Mouse (Mus musculus) kidney, postnatal 0 days (tissue): ENCODE results near the gene Txndc11. TPM values are rescaled to one million over a fixed set of nuclear protein-coding genes. Genes with fewer than 3 reads are reported as not detected.

ENCODE experiments used
- ATAC-seq: fragments of 200-750 bp; cut with Nextera tagmentation; replicated peaks from 2 replicates; pipeline ENCODE4 v1.8.0; 2017; ENCODE audit warnings: low read depth, moderate number of reproducible peaks, moderate TSS enrichment, moderate library complexity; ENCODE audit not compliant: low FRiP score
- DNase-seq: peaks from one replicate; pipeline ENCODE4 v3.0.0-alpha.2; 2016; ENCODE audit warnings: low spot score
- H3K27ac ChIP-seq: fragments of 300-500 bp; sonication (generic); 2 replicates; pipeline ENCODE4 v1.5.1; 2014; ENCODE audit warnings: mild to moderate bottlenecking
- H3K27me3 ChIP-seq: fragments of 300-500 bp; sonication (generic); 2 replicates; pipeline ENCODE4 v1.6.1; 2014; ENCODE audit warnings: low read length, mixed read lengths; ENCODE audit not compliant: insufficient read depth
- H3K36me3 ChIP-seq: fragments of 300-500 bp; sonication (generic); 2 replicates; pipeline ENCODE4 v1.6.1; 2014; ENCODE audit warnings: low read length, mixed read lengths; ENCODE audit not compliant: insufficient read depth
- H3K4me1 ChIP-seq: fragments of 300-500 bp; sonication (generic); replicated peaks from 2 replicates; pipeline ENCODE4 v1.6.1; 2014; ENCODE audit warnings: antibody characterized with exemption, low read length, mixed read lengths; ENCODE audit not compliant: insufficient read depth
- H3K4me2 ChIP-seq: fragments of 300-500 bp; sonication (generic); 2 replicates; pipeline ENCODE4 v1.6.1; 2014; ENCODE audit warnings: mild to moderate bottlenecking, low read length, moderate library complexity, mixed read lengths
- H3K4me3 ChIP-seq: fragments of 300-500 bp; sonication (generic); replicated peaks from 2 replicates; pipeline ENCODE4 v1.5.1; 2014; ENCODE audit warnings: low read depth, low read length
- H3K9ac ChIP-seq: fragments of 300-500 bp; sonication (generic); 2 replicates; pipeline ENCODE4 v1.6.1; 2014; ENCODE audit warnings: low read depth, low read length
- H3K9me3 ChIP-seq: fragments of 300-500 bp; sonication (generic); replicated peaks from 2 replicates; pipeline ENCODE4 v1.6.1; 2016; ENCODE audit warnings: low read length, inconsistent platforms, mixed read lengths
- CTCF ChIP-seq: IDR thresholded peaks from 2 replicates; pipeline ENCODE4 v1.5.1; 2016; ENCODE audit warnings: antibody characterized with exemption, low read depth, mild to moderate bottlenecking, moderate library complexity
- WGBS: fragments of 180-500 bp; shearing (Covaris S2); extraction: QIAGEN DNeasy Blood & Tissue Kit; methylation state at CpG from one replicate; pipeline ENCODE4 v1.1.7; 2014; 5-methylcytosine and 5-hydroxymethylcytosine counted together
- polyA plus RNA-seq: library from polyadenylated mRNA; unstranded; fragments of >200 nt; fragmentation: Nextera tagmentation; extraction: Ambion mirVana; gene quantifications from 2 replicates; pipeline ENCODE4 v1.2.1, GENCODE M21; 2015

The Txndc11 gene
- polyA plus RNA-seq, 1 experiment from 2014 or later = 33.3 TPM

- no peak overlapping the region for H3K27ac ChIP-seq
- TF ChIP-seq CTCF = no peak
Measured at GRCm38 (mm10) chr16:11090836-11091570, 43.4 kb downstream of the Txndc11 start.

GRCm38 (mm10) chr16:11086856-11087588, 47.4 kb downstream of the Txndc11 start:
- peak; percentile 35 for TF ChIP-seq CTCF
- Histone ChIP-seq H3K4me3 (no peak overlapping the region), H3K4me1 (no peaks in the 10 kb centered on the region), H3K36me3 (peaks cover 55% of the 10 kb centered on the region), H3K9me3 (no peaks in the 10 kb centered on the region), H3K9ac (no peak overlapping the region), H3K27ac (no peak overlapping the region), H3K4me2 (no peak overlapping the region), H3K27me3 (no peaks in the 10 kb centered on the region)
- 76% methylated on average over 5 of the region's 5 CpGs for WGBS
- no peak for DNase-seq
- no peak for ATAC-seq

More at GRCm38 (mm10) chr16:11090836-11091570, 43.4 kb downstream of the Txndc11 start:
- H3K4me2 ChIP-seq = no peak overlapping the region
- ATAC-seq (no peak), DNase-seq (no peak)
- H3K9me3 ChIP-seq = no peaks in the 10 kb centered on the region
- no peaks in the 10 kb centered on the region for H3K4me1 ChIP-seq
- H3K9ac ChIP-seq = no peak overlapping the region
- H3K4me3 ChIP-seq = no peak overlapping the region
- no peaks in the 10 kb centered on the region for H3K27me3 ChIP-seq
- 79% methylated on average over 10 of the region's 10 CpGs for WGBS
- peaks cover 44% of the 10 kb centered on the region for H3K36me3 ChIP-seq

GRCm38 (mm10) chr16:11086299-11086698, 48.2 kb downstream of the Txndc11 start:
- WGBS = 93% methylated on average over 3 of the region's 3 CpGs
- DNase-seq = no peak
- H3K4me2 ChIP-seq = no peak overlapping the region

GRCm38 (mm10) chr16:11084181-11084580, 50.3 kb downstream of the Txndc11 start:
- Histone ChIP-seq H3K27me3 (no peaks in the 10 kb centered on the region), H3K9me3 (no peaks in the 10 kb centered on the region), H3K36me3 (peaks cover 47% of the 10 kb centered on the region), H3K9ac (no peak overlapping the region), H3K4me1 (no peaks in the 10 kb centered on the region), H3K4me3 (no peak overlapping the region), H3K4me2 (no peak overlapping the region), H3K27ac (no peak overlapping the region)
- no peak for TF ChIP-seq CTCF
- no peak for ATAC-seq
- WGBS = 92% methylated on average over 8 of the region's 8 CpGs
- DNase-seq = no peak

More at GRCm38 (mm10) chr16:11086299-11086698, 48.2 kb downstream of the Txndc11 start:
- peaks cover 56% of the 10 kb centered on the region for H3K36me3 ChIP-seq
- H3K9ac ChIP-seq = no peak overlapping the region
- H3K27me3 ChIP-seq = no peaks in the 10 kb centered on the region
- H3K27ac ChIP-seq = no peak overlapping the region
- no peak for TF ChIP-seq CTCF
- no peaks in the 10 kb centered on the region for H3K9me3 ChIP-seq
- H3K4me3 ChIP-seq = no peak overlapping the region
- no peak for ATAC-seq
- H3K4me1 ChIP-seq = no peaks in the 10 kb centered on the region

GRCm38 (mm10) chr16:11078216-11078869, 56.1 kb downstream of the Txndc11 start:
- Histone ChIP-seq H3K27me3 (no peaks in the 10 kb centered on the region), H3K4me3 (no peak overlapping the region), H3K4me1 (no peaks in the 10 kb centered on the region), H3K9ac (no peak overlapping the region), H3K27ac (no peak overlapping the region), H3K4me2 (no peak overlapping the region), H3K9me3 (no peaks in the 10 kb centered on the region), H3K36me3 (peaks cover 45% of the 10 kb centered on the region)
- WGBS = 73% methylated on average over 3 of the region's 3 CpGs
- ATAC-seq = no peak
- DNase-seq = no peak
- no peak for TF ChIP-seq CTCF

- DNase-seq = no peak
- WGBS = 89% methylated on average over 9 of the region's 9 CpGs
- H3K9ac ChIP-seq = no peak overlapping the region
- no peaks in the 10 kb centered on the region for H3K27me3 ChIP-seq
- H3K4me1 ChIP-seq = no peaks in the 10 kb centered on the region
- no peak for TF ChIP-seq CTCF
- no peak overlapping the region for H3K27ac ChIP-seq
- H3K4me2 ChIP-seq = no peak overlapping the region
- no peak for ATAC-seq
- H3K36me3 ChIP-seq = peaks cover 50% of the 10 kb centered on the region
- H3K4me3 ChIP-seq = no peak overlapping the region
- H3K9me3 ChIP-seq = no peaks in the 10 kb centered on the region
Measured at GRCm38 (mm10) chr16:11077601-11078201, 56.7 kb downstream of the Txndc11 start.
